Mouse (Mus musculus): Measurements from ENCODE around the gene E2f2. TPM values are rescaled to one million over a fixed set of nuclear protein-coding genes. Genes with fewer than 3 reads are reported as not detected.
A peak's percentile ranks its signal among the peaks of the same experiment; 100 is the strongest.

The E2f2 gene
- polyA plus RNA-seq, 1 experiment = 3.5 TPM

DNA sequence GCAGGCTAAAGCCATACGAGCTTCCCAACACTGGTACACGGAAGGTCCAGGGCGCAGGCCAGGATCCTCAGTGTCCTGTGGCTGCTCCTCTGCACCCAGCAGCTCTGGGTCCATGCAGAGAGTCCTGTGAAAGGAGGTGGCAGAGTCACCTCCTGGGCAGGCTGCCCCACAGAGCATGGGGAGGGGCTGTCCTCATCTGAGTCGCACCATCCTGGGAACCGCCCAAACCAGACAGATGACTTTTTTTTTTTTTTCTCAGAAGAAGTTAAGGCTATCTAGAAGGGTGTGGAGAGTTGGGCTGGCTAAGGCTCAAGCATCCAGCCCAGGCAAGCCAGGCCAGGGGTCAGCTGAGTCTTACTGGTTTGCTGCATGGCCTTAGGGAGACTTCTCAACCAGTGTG lies 56.4 kb downstream of the E2f2 start:
- no peak for DNase-seq (ENCODE audit: low read depth)
- no peak for TF ChIP-seq CTCF (IDR thresholded peaks at IDR 0.05; ENCODE audit: borderline replicate concordance, extremely low read depth, insufficient read depth, insufficient read length)

DNA sequence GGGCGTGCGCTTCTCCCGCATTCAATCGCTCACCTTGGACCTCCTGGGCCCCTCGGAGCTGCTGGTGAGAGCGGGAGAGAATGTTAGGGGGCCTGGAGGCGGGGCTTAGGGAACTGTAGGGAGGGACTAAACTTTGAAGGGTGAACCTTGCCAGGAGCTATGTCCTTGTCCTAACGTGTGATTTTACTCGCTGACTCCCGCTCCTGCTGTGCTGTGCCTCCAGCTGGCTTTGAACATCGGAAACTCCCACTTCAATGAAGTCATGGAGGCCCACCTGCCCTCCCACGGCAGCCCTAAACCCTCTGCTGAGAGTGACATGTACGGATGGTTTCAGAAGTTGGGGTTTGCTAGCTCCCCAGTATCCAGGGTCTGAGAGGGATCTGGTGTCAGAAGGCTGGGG lies 66.5 kb downstream of the E2f2 start:
- TF ChIP-seq POLR2A (IDR thresholded peaks at IDR 0.05; ENCODE audit: borderline replicate concordance, extremely low read depth, insufficient read depth, insufficient read length, poor library complexity, severe bottlenecking) (no peak), CTCF (IDR thresholded peaks at IDR 0.05; ENCODE audit: borderline replicate concordance, extremely low read depth, insufficient read depth, insufficient read length) (no peak)
- no peak for DNase-seq (ENCODE audit: low read depth)

DNA sequence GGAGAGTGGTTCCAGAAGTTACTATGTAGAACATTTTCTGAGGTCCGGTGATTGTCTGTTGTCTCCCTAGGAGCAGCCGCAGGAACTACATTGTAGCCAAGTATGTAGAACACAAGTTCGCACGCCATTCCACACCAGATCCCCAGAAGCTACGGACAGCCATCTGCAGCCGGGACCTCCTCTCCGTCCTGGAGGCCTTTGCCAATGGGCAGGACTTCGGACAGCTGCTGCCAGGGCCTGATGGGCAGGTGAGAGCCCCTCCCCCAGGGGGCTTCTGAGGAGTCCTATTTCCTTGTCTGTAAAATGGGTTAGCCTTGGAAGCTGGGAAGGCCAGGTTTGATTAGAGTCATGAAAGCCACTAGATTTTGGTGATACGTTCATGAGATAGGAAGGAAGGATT lies 66.9 kb downstream of the E2f2 start:
- TF ChIP-seq CTCF (IDR thresholded peaks at IDR 0.05; ENCODE audit: borderline replicate concordance, extremely low read depth, insufficient read depth, insufficient read length) = no peak
- no peak for TF ChIP-seq POLR2A (IDR thresholded peaks at IDR 0.05; ENCODE audit: borderline replicate concordance, extremely low read depth, insufficient read depth, insufficient read length, poor library complexity, severe bottlenecking)
- no peak for DNase-seq (ENCODE audit: low read depth)

DNA sequence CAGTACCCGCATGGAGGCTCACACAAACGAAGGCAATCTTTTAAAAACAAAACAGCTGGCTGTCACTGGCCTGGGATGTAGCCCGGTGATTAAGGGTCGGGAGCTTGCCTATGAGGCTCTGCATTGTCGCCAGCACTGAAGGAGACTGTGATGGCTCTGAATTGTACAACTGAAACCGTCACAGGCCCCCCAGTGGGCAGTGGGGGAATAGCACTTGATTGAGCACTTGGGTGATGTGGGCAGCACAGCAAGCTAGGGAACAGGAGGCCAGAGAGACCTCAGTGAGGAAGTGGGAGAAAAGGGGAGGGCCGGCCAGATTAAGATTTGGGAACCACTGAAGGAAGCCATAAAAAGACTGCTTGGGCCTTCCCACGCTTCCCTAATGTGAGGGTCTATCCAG lies 67.4 kb downstream of the E2f2 start:
- TF ChIP-seq CTCF (IDR thresholded peaks at IDR 0.05; ENCODE audit: borderline replicate concordance, extremely low read depth, insufficient read depth, insufficient read length) (peak; percentile 72), POLR2A (IDR thresholded peaks at IDR 0.05; ENCODE audit: borderline replicate concordance, extremely low read depth, insufficient read depth, insufficient read length, poor library complexity, severe bottlenecking) (no peak)
- peak; percentile 70 for DNase-seq (ENCODE audit: low read depth)

DNA sequence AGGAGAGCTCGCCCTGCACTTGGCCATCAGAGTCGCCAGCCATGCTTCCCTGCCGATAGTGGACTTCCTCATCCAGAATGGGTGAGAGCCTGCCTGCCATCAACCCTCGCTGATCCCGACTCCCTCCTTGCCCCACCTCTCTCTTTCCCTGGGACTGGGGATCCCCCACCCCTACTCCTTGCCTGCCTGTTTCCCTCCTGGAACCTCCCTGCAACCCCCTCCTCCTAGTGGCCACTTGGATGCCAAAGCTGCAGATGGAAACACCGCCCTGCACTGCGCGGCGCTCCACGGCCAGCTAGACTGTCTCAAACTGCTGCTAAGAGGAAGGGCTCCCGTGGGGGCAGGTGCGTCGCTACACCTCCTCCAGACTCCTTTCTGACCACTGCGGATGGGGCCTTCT lies 67.9 kb downstream of the E2f2 start:
- TF ChIP-seq CTCF (IDR thresholded peaks at IDR 0.05; ENCODE audit: borderline replicate concordance, extremely low read depth, insufficient read depth, insufficient read length) = no peak
- no peak for TF ChIP-seq POLR2A (IDR thresholded peaks at IDR 0.05; ENCODE audit: borderline replicate concordance, extremely low read depth, insufficient read depth, insufficient read length, poor library complexity, severe bottlenecking)
- DNase-seq (ENCODE audit: low read depth) = no peak

DNA sequence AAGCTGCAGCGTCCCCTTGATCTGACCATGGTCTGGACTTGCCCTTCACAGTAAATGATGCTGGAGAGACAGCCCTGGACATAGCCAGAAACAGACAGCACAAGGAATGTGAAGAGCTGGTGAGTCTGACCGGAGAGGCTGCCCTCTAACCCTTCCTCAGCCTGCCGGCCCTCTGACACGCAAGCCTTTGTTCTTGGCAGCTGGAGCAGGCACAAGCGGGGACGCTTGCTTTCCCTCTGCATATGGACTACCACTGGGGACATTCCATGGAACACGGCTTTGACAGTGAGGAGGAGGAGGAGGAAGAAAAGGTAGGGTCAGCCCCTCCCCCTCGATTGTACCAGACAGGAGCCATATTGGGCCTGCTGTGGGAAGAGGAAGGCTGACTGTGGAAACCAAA lies 68.8 kb downstream of the E2f2 start:
- no peak for DNase-seq (ENCODE audit: low read depth)
- TF ChIP-seq POLR2A (IDR thresholded peaks at IDR 0.05; ENCODE audit: borderline replicate concordance, extremely low read depth, insufficient read depth, insufficient read length, poor library complexity, severe bottlenecking) (no peak), CTCF (IDR thresholded peaks at IDR 0.05; ENCODE audit: borderline replicate concordance, extremely low read depth, insufficient read depth, insufficient read length) (no peak)

DNA sequence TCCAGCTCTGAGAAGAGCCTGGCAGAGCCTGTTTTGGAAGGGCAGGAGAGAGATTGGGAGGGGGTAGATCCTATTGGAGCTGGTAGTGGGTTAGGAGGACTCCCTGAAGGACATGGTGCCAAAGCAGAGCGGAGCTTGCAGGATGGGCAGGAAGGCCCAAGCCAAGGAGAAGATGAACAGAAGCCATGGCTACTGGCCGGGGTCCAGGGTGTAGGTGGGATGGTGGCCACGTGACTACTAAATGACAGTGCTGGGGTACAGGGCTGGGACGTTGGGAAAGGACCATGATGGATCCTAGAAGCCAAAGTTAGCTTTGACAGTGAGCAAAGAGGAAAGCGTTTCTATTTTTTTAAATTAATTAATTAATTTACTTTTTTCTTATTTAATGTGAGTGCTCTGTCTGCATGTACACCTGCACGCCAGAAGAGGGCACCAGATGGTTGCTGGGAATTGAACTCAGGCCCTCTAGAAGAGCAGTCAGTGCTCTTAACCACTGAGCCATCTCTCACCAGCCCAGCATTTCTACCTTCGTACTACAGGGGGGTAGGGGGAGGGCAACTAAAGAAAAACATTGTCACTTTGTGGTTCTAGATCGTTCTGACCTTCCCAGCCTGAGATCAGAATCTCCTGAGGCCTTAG lies 70.0 kb downstream of the E2f2 start:
- peak; percentile 31 for DNase-seq (ENCODE audit: low read depth)
- TF ChIP-seq CTCF (IDR thresholded peaks at IDR 0.05; ENCODE audit: borderline replicate concordance, extremely low read depth, insufficient read depth, insufficient read length) (peak; percentile 32; the same call in 1 of the 2 replicates), POLR2A (IDR thresholded peaks at IDR 0.05; ENCODE audit: borderline replicate concordance, extremely low read depth, insufficient read depth, insufficient read length, poor library complexity, severe bottlenecking) (no peak)

DNA sequence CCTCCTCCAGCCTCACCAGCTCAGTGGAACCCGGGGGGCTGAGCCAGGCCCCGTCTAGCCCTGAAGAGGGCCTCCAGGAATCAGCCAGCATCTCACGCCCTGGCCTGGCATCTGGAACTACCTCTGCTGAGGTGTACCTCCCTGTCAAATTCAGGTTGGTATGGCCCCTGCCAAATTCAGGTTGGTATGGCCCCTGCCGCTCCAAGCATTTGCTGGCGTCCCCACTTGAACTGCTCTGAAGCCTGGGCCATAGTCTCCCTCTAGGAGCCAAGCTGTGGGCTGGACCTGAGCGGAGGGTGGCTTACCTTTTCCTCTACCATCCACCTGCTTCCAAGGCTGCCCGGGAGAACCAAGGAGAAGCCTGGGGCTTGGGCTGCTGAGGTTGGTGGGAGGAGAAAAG lies 70.5 kb downstream of the E2f2 start:
- TF ChIP-seq CTCF (IDR thresholded peaks at IDR 0.05; ENCODE audit: borderline replicate concordance, extremely low read depth, insufficient read depth, insufficient read length) (no peak), POLR2A (IDR thresholded peaks at IDR 0.05; ENCODE audit: borderline replicate concordance, extremely low read depth, insufficient read depth, insufficient read length, poor library complexity, severe bottlenecking) (no peak)
- no peak for DNase-seq (ENCODE audit: low read depth)

DNA sequence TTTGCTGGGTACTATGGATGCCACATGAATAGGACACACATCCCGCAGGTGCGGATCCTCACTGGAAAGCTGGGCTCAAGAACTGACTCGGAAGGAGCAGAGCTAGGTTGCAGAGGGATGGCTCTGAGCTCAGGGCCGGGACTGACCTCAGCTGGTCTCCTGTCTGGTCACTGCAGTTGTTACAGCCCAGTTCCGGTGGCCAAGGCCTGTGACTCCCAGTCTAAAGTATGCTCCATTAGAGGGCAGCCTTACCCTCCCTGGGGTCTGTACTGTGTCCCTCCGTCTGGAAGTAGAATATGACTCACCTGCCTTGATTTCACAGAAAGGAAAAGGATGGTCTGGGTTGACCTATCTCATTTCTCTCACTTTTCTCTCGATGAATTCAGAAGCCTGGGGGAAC lies 72.0 kb downstream of the E2f2 start:
- TF ChIP-seq POLR2A (IDR thresholded peaks at IDR 0.05; ENCODE audit: borderline replicate concordance, extremely low read depth, insufficient read depth, insufficient read length, poor library complexity, severe bottlenecking) (no peak), CTCF (IDR thresholded peaks at IDR 0.05; ENCODE audit: borderline replicate concordance, extremely low read depth, insufficient read depth, insufficient read length) (no peak)
- DNase-seq (ENCODE audit: low read depth) = no peak

Other genes starting within 250 kb of the E2f2 start
- 43.5 and 49.8 TPM in 2 replicates for gene Hmgcl, start 225.9 kb upstream of the E2f2 start, polyA plus RNA-seq (2012; rRNA removed)
- gene Gale, start 208.7 kb upstream of the E2f2 start, polyA plus RNA-seq (2012; rRNA removed) = 36.3 and 52.0 TPM in 2 replicates
- 167 and 198 TPM in 2 replicates for gene Lypla2, start 199.8 kb upstream of the E2f2 start, polyA plus RNA-seq (2012; rRNA removed)
- gene Pithd1, start 185.1 kb upstream of the E2f2 start, polyA plus RNA-seq (2012; rRNA removed) = 50.8 and 57.8 TPM in 2 replicates
- gene Eloa, start 150.6 kb upstream of the E2f2 start, polyA plus RNA-seq (2012; rRNA removed) = 17.1 and 21.8 TPM in 2 replicates
- gene Rpl11, start 119.0 kb upstream of the E2f2 start, polyA plus RNA-seq (2012; rRNA removed) = 818 and 948 TPM in 2 replicates
- 105 and 107 TPM in 2 replicates for gene Id3, start 28.9 kb upstream of the E2f2 start, polyA plus RNA-seq (2012; rRNA removed)
- 4.2 and 6.2 TPM in 2 replicates for gene Asap3, start 34.0 kb downstream of the E2f2 start, polyA plus RNA-seq (2012; rRNA removed)
- 0.38 and 0.98 TPM in 2 replicates for gene Tcea3, start 75.3 kb downstream of the E2f2 start, polyA plus RNA-seq (2012; rRNA removed)
- gene Zfp46, start 112.3 kb downstream of the E2f2 start, polyA plus RNA-seq (2012; rRNA removed) = 58.3 and 69.5 TPM in 2 replicates
- gene Hnrnpr, start 138.5 kb downstream of the E2f2 start, polyA plus RNA-seq (2012; rRNA removed) = 138 and 148 TPM in 2 replicates

All from brain, embryonic 14.5 days (tissue).